Mouse (Mus musculus) megakaryocyte-erythroid progenitor cell, adult 5-6 weeks (primary cell): ENCODE data around the gene Rfx8. TPM values are rescaled to one million over a fixed set of nuclear protein-coding genes. Genes with fewer than 3 reads are reported as not detected.
A peak's percentile ranks its signal among the peaks of the same experiment; 100 is the strongest.

Experiments used
- ATAC-seq: replicated peaks from 2 replicates; pipeline ENCODE4 v1.8.0; 2016; ENCODE audit warnings: mild to moderate bottlenecking, inconsistent platforms; ENCODE audit not compliant: severe bottlenecking, poor library complexity, low FRiP score, low TSS enrichment
- total RNA-seq, 2 experiments: library from RNA; stranded (forward) in 1 of 2; stranded (reverse) in 1 of 2; fragments of 200-1000, 215-1000 nt in 1 of 2; fragments of >200 nt in 1 of 2; fragmentation: Nextera tagmentation in 1 of 2; gene quantifications; 2 replicates each; pipeline ENCODE4 v1.2.3; 2014 to 2017

Rfx8 gene
- total RNA-seq (2014; fragmentation: Nextera tagmentation) = not detected in 2 replicates
- total RNA-seq (2017) = 0.65 TPM in 1 of 2 replicates, not detected in the other

GRCm38 (mm10) chr1:39720632-39721350 is at the start of gene Rfx8:
Rfx8 (minus strand) TSS chr1:39720997.
- 0 out of 2 replicates have a peak, but pooled peaks have one; percentile 37 for ATAC-seq

- ATAC-seq = no peak
Measured at GRCm38 (mm10) chr1:39770436-39770835, 49.6 kb upstream of the Rfx8 start.

GRCm38 (mm10) chr1:39768017-39768416 is 47.2 kb upstream of the Rfx8 start:
- no peak for ATAC-seq

- no peak for ATAC-seq
Measured at GRCm38 (mm10) chr1:39765854-39766493, 45.2 kb upstream of the Rfx8 start.

- peak; percentile 78 for ATAC-seq
Measured at GRCm38 (mm10) chr1:39762025-39762370, 41.2 kb upstream of the Rfx8 start.

DNA sequence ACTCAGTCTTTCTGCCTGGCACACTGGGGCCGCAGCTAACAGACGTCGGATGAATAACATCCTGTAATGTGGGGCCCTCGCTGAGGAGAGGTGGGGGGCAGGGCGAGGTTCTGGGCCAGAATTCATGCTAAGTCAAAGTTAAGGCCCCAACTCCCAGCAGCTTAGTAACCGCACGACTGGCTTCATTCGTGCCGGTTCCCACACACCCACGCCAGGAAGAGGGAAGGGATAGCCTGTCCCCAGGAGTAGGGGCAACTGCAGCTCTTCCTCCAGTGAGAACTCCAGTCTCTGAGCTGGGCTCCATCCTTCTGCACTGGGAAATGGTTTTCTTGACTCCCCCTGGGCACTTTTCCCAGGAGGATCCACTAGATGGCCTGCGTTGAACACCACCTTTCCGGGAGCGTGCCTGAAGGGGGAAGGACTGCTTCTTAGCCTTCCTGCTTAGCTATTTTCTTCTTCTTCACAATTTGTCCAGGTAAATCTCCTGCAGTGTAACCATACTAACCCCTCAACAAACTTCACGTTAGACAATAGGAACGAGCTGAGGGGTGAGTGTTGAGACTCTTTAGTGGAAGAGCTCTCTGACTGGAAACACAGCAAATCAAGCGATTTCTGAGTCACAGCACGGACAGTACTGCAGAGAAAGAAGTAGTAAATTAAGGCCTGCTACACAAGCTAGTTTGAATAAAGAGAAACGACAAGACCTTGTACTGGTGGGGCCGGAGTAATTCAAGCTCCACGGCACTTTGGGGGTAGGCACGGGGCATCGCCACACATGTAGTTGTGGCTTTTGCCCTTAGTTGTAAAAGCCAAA is 40.6 kb upstream of the Rfx8 start:
- peak; percentile 36 for ATAC-seq

DNA sequence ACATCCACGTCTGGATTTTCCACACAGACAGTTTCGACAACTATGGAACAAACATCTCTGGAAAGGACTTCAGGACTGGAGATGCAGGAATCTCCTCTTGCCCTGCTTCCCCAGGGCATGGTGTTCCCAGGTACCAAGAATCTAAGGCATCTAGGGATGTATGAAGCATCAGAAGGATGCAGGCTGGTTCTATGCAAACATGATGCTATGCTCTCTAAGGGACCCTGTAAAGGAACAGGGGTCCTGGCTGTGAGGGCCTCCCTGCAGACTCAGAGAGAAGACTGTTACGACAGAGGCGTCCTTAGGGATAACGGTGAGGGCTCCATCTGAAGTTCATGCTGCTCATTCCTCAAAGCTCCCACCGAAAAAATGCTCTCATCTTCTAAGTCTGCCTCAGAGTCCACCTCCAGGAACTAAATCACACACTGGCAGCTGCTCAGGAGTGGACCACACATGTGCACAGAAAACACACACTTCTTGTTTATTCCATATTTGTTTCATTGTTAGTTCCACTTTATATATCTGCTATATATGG is 39.5 kb upstream of the Rfx8 start:
- no peak for ATAC-seq

- no peak for ATAC-seq
Measured at GRCm38 (mm10) chr1:39759231-39760175, 38.7 kb upstream of the Rfx8 start.

- ATAC-seq = no peak
Measured at GRCm38 (mm10) chr1:39758244-39758643, 37.4 kb upstream of the Rfx8 start.

GRCm38 (mm10) chr1:39756952-39757351 is 36.2 kb upstream of the Rfx8 start:
- no peak for ATAC-seq

- peak; percentile 95 for ATAC-seq
Measured at GRCm38 (mm10) chr1:39754224-39754957, 33.6 kb upstream of the Rfx8 start.

DNA sequence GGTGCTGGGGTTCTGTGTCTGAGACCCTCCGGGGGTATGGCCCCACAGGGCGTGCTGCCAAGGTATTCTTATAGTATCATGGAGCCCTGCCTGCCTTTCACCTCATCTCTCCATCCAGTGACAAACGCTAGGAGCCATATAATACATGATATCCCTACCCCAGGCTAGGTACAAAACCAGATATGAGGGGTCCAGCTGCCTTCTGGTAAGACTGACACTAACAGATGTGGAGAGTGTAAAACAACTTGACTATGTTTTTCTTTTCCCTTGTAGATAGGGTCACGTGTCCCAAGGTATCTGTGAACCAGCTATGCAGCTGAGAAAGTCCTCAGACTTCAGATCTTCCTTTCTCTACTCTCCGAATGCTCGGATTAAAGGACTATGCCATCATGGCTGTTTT is 30.7 kb upstream of the Rfx8 start:
- ATAC-seq = no peak

GRCm38 (mm10) chr1:39749664-39750063 is 28.9 kb upstream of the Rfx8 start:
- no peak for ATAC-seq

GRCm38 (mm10) chr1:39749214-39749613 is 28.4 kb upstream of the Rfx8 start:
- ATAC-seq = no peak

DNA sequence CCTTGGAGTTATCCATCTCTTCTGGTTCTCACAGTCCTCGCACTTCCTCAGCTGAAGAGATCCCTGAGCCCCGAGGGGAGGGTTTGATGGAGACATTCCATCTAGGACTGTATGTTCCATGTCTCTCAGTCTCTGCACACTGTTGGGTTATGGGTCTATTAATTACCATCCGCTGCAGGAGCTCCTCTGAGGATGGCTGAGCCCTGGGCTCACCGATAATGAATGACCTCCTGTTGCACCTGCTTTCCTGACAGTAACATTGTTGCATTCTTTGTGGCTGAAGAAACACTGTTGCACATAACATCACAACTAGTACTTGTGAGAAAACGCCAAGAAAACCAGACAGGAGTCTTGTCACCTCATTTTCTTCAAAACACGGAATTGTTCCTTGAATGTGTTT is 27.9 kb upstream of the Rfx8 start:
- ATAC-seq = no peak

DNA sequence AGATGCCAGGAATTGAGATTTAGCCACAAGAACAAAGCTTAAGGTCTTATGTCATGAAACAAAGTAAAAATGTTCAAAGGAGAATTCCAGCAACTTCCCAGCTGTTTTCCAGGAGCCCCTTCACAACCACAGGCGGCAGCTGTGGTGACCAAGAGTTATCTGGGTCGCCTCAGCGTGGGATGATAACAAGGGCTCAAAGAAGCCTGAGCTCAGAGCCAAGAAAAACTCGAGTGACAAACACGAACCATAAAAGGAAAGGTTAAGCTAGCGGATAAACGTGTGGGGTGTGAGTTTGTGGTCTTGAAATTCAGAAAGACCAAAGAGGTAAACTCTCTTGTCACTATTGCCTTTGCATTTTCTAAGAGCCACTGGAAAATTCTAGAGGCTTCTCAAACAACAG is 25.7 kb upstream of the Rfx8 start:
- no peak for ATAC-seq

DNA sequence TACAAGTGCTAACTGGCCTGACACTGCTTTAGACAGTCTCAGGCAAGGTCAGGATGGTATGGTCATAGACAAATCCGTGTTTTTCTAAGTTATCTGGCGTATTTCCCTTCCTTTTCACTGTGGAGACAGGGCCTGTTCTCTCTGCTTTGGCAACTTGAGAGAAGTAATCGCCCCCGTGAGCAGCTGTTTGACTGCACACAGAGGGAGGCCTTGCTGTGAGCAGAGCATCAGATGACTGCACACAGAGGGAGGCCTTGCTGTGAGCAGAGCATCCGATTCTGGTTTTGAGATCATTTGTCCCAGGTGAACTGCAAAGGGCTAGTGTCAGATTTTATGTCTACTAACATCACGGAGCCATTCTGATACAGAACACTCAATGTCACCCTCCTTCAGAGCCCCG is 20.2 kb upstream of the Rfx8 start:
- no peak for ATAC-seq

DNA sequence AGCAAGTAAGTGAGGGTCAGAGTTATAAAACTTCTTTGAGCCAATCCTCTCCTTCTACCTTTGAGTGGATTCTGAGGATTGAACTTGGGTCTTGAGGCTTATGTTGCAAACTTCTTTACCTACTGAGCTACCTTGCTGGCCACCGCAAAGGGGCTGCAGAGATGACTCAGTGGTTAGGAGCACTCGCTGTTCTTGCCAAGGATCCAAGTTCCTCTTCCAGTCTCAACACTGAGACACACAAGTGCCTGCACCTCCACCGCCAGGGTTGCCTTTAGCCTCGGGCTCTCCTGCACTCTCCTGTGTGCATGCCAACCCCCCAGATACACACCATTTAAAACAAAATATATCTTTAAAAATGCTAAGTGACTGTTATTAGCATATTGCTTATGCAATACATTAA is 19.2 kb upstream of the Rfx8 start:
- ATAC-seq = no peak
